Mouse (Mus musculus) heart, embryonic 16.5 days (tissue): ENCODE measurements at regions not wholly inside any gene's neighbourhood (a gene's known extent, or its start where the extent isn't known, plus 50 kb on each side); places are given as distances from the start of the nearest gene placed in this dataset.

Experiments used
- ATAC-seq: fragments of 200-750 bp; cut with Nextera tagmentation; replicated peaks from 2 replicates; pipeline ENCODE4 v1.8.0; 2017; ENCODE audit warnings: moderate number of reproducible peaks; ENCODE audit not compliant: insufficient read depth, low FRiP score; ENCODE audit errors: extremely low read depth
- H3K27ac ChIP-seq: fragments of 300-500 bp; sonication (generic); 2 replicates; pipeline ENCODE4 v1.5.1; 2014; ENCODE audit warnings: mild to moderate bottlenecking, low read length, control low read depth, moderate library complexity
- H3K27me3 ChIP-seq: fragments of 300-500 bp; sonication (generic); 2 replicates; pipeline ENCODE4 v1.6.1; 2014; ENCODE audit warnings: low read length, mixed read lengths; ENCODE audit not compliant: control insufficient read depth, insufficient read depth
- H3K36me3 ChIP-seq: fragments of 300-500 bp; sonication (generic); 2 replicates; pipeline ENCODE4 v1.6.1; 2014; ENCODE audit not compliant: control insufficient read depth, insufficient read depth
- H3K4me1 ChIP-seq: fragments of 300-500 bp; sonication (generic); 2 replicates; pipeline ENCODE4 v1.6.1; 2014; ENCODE audit warnings: low read length, mixed read lengths; ENCODE audit not compliant: control insufficient read depth, insufficient read depth
- H3K4me2 ChIP-seq: fragments of 300-500 bp; sonication (generic); 2 replicates; pipeline ENCODE4 v1.6.1; 2014; ENCODE audit warnings: low read depth, mild to moderate bottlenecking, control low read depth, low read length
- H3K4me3 ChIP-seq: fragments of 300-500 bp; sonication (generic); 2 replicates; pipeline ENCODE4 v1.5.1; 2014; ENCODE audit warnings: mild to moderate bottlenecking, control low read depth, low read length
- H3K9ac ChIP-seq: fragments of 300-500 bp; sonication (generic); 2 replicates; pipeline ENCODE4 v1.6.1; 2014; ENCODE audit warnings: low read length, control low read depth
- H3K9me3 ChIP-seq: fragments of 300-500 bp; sonication (generic); replicated peaks from 2 replicates; pipeline ENCODE4 v1.6.1; 2016; ENCODE audit warnings: low read length; ENCODE audit not compliant: control insufficient read depth
- WGBS: fragments of 180-500 bp; shearing (Covaris S2); extraction: QIAGEN DNeasy Blood & Tissue Kit; methylation state at CpG from one replicate; pipeline ENCODE4 v1.1.7; 2014; 5-methylcytosine and 5-hydroxymethylcytosine counted together

DNA sequence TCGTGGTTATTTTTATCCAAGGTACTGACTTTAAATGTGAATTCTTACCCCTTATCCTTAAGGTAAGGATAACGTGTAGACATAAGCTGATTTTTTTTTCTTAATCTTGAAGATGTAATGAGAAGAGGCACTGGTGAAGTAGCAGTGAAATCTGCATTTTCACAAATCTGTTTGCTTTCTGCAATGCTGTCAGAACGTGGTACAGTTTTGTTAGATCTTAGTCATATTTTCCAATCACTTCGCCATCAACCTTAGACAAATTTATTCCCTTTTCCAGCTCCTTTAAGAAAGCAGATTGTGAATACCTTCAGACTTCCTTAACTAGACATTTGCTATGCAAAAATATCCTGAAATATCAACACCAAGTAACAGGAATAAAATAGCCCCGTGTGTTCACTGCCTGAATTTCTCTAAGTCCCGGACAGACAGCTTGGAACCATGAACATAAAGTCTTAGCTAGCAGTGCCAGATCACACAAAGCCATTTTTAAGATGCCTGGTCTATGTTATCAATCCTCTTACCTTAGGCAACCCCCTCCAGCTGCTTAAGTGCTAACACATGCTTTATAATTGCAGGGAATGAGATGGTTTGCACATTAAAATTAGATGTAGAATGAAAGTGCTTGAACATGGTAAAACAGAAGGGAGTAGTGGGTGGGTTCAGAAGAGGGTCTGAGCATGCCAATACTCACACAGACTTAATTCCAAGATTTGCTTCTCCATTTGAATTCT is 202.7 kb downstream of the Ptprc start:
- no peaks in the 10 kb centered on the region for H3K9me3 ChIP-seq
- H3K9ac ChIP-seq, result no peak overlapping the region
- ATAC-seq, result no peak
- H3K27ac ChIP-seq, result no peak overlapping the region
- no peaks in the 10 kb centered on the region for H3K27me3 ChIP-seq
- H3K4me1 ChIP-seq, result peaks cover 4% of the 10 kb centered on the region
- WGBS, result 59% methylated on average over 6 of the region's 6 CpGs
- H3K36me3 ChIP-seq, result peaks cover 3% of the 10 kb centered on the region; the same call in 1 of the 2 replicates
- H3K4me3 ChIP-seq, result no peak overlapping the region
- H3K4me2 ChIP-seq, result no peak overlapping the region

DNA sequence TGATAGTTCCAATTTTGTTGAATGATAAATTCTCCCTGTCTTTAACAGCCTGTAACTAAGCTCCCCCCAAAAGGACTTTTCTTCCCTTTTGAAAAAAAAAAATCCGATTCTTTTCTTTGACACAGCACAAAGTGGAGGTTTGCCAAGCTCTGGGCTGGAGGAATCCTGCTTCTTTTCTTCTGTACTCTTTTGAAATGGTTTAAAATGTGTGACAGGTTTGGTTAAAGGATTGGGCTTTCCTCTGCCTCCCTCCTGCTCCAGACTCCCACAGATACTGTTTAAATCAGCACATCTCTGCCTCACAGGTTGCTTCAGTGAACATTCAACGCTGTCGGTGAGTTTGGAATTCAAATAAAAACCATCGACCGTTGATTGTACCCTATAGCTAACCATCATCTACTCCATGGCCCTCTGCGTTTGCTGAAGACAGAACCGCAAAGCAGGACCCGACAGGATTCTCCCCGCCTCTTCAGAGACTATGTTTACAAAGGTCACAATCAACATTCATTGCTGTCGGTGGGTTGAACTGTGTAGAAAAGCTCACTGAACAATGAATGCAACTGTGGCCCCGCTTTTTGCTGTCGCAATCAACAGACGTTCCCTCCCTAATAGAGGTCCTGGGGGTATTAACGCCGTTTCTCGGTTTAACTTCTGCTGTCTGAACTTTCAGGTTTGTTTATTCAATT is 209.2 kb downstream of the Ptprc start:
- Histone ChIP-seq H3K27me3 (no peaks in the 10 kb centered on the region), H3K27ac (no peak overlapping the region), H3K9me3 (no peaks in the 10 kb centered on the region), H3K9ac (no peak overlapping the region), H3K4me2 (no peak overlapping the region), H3K36me3 (peaks cover 25% of the 10 kb centered on the region), H3K4me3 (no peak overlapping the region), H3K4me1 (no peaks in the 10 kb centered on the region)
- ATAC-seq, result no peak
- WGBS, result 88% methylated on average over 16 of the region's 16 CpGs

DNA sequence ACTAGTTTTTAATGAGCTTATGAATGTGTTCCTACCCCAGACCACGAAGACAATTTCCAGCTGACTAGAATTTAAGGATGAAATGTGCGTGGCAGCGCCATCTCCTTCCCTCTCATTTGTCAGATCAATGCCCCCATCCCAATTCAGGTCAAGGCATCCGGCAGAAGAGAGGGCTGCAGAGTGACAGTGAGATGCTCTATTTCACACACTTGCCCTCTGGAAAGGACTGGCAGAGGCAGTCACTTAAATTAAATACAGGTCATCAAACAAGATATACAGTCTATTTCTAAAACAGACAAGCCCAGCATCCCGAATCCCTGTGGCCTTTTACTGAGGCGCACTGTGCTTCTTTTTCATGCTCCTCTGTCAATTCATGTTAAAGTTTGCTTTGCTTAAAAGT is 211.9 kb downstream of the Ptprc start:
- Histone ChIP-seq H3K27me3 (no peaks in the 10 kb centered on the region), H3K4me1 (no peaks in the 10 kb centered on the region), H3K27ac (no peak overlapping the region), H3K9me3 (no peaks in the 10 kb centered on the region), H3K9ac (no peak overlapping the region), H3K4me2 (no peak overlapping the region), H3K36me3 (peaks cover 28% of the 10 kb centered on the region), H3K4me3 (no peak overlapping the region)
- no peak for ATAC-seq
- WGBS, result 86% methylated on average over 6 of the region's 6 CpGs

DNA sequence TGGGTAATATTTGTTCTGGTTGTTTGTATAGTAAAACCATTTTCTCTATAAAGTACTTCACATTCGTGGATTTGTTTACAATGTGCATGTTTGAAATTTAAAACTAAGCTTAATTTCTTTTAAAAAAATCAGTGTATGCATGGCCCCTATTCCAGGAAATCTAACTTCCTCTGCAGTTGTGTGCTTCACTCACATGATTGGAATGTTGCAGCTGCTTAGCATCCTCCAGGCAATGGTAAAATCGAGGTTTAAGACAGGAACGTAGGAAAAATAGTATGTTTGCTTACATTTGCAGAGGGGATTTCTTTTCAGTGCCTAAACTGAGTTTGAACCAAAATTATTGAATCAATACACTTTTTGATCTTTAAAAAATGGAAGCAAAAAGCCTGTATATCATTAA is 217.5 kb downstream of the Ptprc start:
- H3K4me2 ChIP-seq, result no peak overlapping the region
- H3K9ac ChIP-seq, result no peak overlapping the region
- H3K36me3 ChIP-seq, result peaks cover 15% of the 10 kb centered on the region
- no peaks in the 10 kb centered on the region for H3K9me3 ChIP-seq
- H3K27ac ChIP-seq, result no peak overlapping the region
- H3K4me1 ChIP-seq, result no peaks in the 10 kb centered on the region; the same call in 1 of the 2 replicates
- ATAC-seq, result no peak
- no peak overlapping the region for H3K4me3 ChIP-seq
- H3K27me3 ChIP-seq, result no peaks in the 10 kb centered on the region
- 51% methylated on average over 3 of the region's 3 CpGs for WGBS

DNA sequence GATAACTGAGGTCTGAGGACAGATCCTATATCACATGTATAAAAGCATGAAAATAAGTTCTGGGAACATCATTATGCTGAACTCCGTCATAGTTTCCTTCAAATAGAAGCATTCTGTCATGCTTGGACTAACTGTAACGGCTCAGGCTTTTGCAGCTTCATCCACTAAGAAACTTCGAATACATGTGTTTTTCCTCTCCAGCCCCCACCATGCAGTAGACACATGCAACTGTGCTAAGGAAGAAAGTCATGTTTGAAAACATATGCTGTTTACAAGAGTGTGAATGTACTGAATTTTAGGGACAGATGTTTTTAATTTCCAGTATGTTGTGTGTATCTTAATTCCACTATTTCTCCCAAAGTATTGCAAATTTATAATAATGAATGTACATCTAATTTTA is 219.5 kb downstream of the Ptprc start:
- Histone ChIP-seq H3K9me3 (no peaks in the 10 kb centered on the region), H3K27me3 (no peaks in the 10 kb centered on the region), H3K36me3 (peaks cover 3% of the 10 kb centered on the region; the same call in 1 of the 2 replicates), H3K4me2 (no peak overlapping the region), H3K27ac (no peak overlapping the region), H3K4me3 (no peak overlapping the region), H3K4me1 (no peaks in the 10 kb centered on the region; the same call in 1 of the 2 replicates), H3K9ac (no peak overlapping the region)
- 86% methylated on average over 3 of the region's 3 CpGs for WGBS
- ATAC-seq, result no peak

DNA sequence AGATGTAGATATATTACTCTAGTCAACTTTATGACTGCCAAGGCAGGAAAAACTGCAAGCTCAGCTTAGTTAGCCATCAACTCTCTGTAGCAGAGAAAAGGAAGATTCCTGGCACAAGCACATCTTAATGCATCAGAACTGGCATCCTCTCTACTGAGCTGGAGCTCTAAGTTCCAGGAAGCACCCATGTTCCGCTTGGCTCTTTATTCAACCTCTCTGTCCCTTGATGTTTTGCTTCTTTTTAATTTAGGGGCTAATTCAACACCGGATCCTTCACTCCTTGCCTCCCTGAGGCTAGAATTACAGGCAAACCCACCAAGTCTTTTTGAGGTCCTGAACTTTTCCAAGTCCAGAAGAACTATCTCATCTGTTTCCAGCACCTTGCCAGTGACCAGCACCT is 220.4 kb downstream of the Ptprc start:
- no peak overlapping the region for H3K9ac ChIP-seq
- ATAC-seq, result no peak
- H3K4me3 ChIP-seq, result no peak overlapping the region
- H3K9me3 ChIP-seq, result no peaks in the 10 kb centered on the region
- no peaks in the 10 kb centered on the region for H3K27me3 ChIP-seq
- 85% methylated on average over 2 of the region's 2 CpGs for WGBS
- H3K27ac ChIP-seq, result no peak overlapping the region
- no peak overlapping the region for H3K4me2 ChIP-seq
- H3K36me3 ChIP-seq, result no peaks in the 10 kb centered on the region
- no peaks in the 10 kb centered on the region; the same call in 1 of the 2 replicates for H3K4me1 ChIP-seq

DNA sequence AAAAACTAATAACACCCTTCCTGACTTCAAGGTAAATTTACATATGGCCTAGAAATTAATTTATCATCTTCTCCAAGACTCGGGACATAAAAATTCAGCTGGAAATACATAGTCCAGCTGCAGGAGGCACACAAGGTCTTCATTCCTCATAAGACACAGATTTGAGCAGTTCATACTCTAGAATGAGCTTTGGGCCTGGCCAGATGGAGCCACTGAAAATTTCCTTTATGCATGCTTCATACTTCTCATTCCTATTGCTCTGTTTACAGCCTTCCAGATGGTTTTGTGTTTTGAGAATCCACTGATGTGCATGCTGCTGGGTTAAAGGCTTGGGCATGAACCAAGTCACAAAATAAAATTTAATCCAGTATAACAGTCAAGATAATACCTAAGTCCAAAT is 222.1 kb downstream of the Ptprc start:
- Histone ChIP-seq H3K36me3 (peaks cover 4% of the 10 kb centered on the region; the same call in 1 of the 2 replicates), H3K4me1 (no peaks in the 10 kb centered on the region; the same call in 1 of the 2 replicates), H3K4me2 (no peak overlapping the region), H3K9me3 (no peaks in the 10 kb centered on the region), H3K27ac (no peak overlapping the region), H3K9ac (no peak overlapping the region), H3K4me3 (no peak overlapping the region), H3K27me3 (no peaks in the 10 kb centered on the region)
- ATAC-seq, result no peak
- WGBS, result 77% methylated on average over 1 of the region's 1 CpGs

DNA sequence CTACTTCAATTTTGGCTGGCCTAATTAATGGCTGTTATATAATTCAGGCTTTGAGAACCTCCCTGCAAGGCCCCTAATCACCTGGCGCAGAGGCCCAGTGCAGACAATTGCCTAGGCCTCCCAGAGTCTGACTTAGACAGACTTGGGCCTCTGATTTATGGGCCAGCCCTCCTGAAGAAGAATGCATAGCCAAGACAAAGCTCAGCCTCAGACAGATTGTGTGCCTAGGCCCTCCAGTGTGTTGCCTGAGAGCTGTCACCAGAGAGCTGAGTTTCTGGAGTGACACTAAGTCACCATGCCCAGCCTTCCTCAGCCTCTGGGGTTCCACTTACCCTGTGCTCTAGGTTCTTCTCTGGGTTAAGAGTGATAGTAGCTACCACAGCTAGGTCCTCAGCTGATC is 222.7 kb downstream of the Ptprc start:
- Histone ChIP-seq H3K9ac (no peak overlapping the region), H3K4me1 (no peaks in the 10 kb centered on the region; the same call in 1 of the 2 replicates), H3K36me3 (peaks cover 4% of the 10 kb centered on the region; the same call in 1 of the 2 replicates), H3K27me3 (no peaks in the 10 kb centered on the region), H3K27ac (no peak overlapping the region), H3K4me3 (no peak overlapping the region), H3K4me2 (no peak overlapping the region), H3K9me3 (no peaks in the 10 kb centered on the region)
- 97% methylated on average over 1 of the region's 1 CpGs for WGBS
- ATAC-seq, result no peak

DNA sequence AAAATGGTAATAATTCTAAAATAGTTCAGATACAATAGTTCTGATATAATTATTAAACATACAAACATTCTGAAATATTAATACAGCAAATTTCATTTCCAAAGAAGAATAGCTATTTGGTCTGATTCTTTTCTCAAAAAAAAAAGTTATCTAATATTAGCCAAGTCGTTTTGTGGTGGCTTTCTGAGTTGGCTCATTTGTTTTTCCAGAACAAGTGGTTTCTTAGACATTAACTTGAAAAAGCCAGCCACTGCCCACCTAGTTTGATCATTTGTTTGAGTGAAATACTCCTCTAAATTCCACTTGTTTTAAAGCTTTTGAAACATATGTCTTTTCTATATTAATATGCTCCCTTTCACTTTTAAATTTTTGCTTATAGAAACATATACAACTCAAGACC is 227.6 kb downstream of the Ptprc start:
- no peak for ATAC-seq
- no peak overlapping the region for H3K27ac ChIP-seq
- H3K27me3 ChIP-seq, result no peaks in the 10 kb centered on the region
- H3K36me3 ChIP-seq, result peaks cover 13% of the 10 kb centered on the region
- H3K4me2 ChIP-seq, result no peak overlapping the region
- no peak overlapping the region for H3K9ac ChIP-seq
- H3K4me1 ChIP-seq, result no peaks in the 10 kb centered on the region
- 75% methylated on average over 1 of the region's 1 CpGs for WGBS
- H3K4me3 ChIP-seq, result no peak overlapping the region
- H3K9me3 ChIP-seq, result no peaks in the 10 kb centered on the region
